ENCODE assay signal across 8 mouse cellular contexts in the genomic region with DNA sequence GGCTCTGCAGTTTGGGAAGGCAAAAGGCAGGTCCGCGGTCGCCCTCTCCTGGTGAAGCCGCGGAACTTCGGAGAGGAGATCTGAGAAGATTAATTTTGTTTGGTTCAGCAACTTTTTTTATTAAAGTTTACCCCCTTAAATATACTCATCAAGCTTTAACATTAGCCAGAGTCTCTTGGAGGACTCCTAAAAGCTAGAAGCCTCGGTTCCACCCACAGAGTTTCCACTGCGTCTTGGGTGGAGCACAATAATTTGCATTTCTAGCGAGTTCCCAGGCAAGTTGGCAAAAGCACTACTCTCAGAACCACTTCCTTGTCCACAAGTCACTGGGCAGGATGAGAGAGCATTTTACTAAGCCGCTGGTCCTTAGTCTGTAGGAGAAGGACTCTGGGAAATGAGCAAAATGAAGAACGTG.
DNase-seq lines count a peak whose midpoint lies in the region; ATAC-seq lines count a peak whose summit lies in the region.

No protein-coding gene starts in this region.

- peak overlapping the region; percentile 44 for H3K4me2 ChIP-seq in hindbrain, embryonic 11.5 days (replicated peaks; ENCODE audit: low read depth, low read length)

- H3K4me3 ChIP-seq in hindbrain, embryonic 11.5 days (ENCODE audit: low read depth, low read length), result peak overlapping the region; percentile 36

- H3K36me3 ChIP-seq in hindbrain, embryonic 11.5 days (ENCODE audit: control insufficient read depth, insufficient read depth, low read length), result no peaks in the 10 kb centered on the region

- H3K27me3 ChIP-seq in hindbrain, embryonic 11.5 days (ENCODE audit: control insufficient read depth, insufficient read depth, low read length), result no peaks in the 10 kb centered on the region

- DNase-seq in MN1 (ENCODE audit: low spot score), result peak; percentile 6
- peak; percentile 67 for DNase-seq in cerebellum, adult 9-11 months
- DNase-seq in frontal cortex, adult 2 months (ENCODE audit: extremely low spot score in 1 of 2, low spot score in 1 of 2), result peak; percentile 72 to 91
- peak; percentile 86 for DNase-seq in hindbrain, embryonic 11.5 days (ENCODE audit: low spot score)
- DNase-seq in layer of hippocampus, postnatal 10 days (ENCODE audit: low spot score in 2 of 2), result peak; percentile 86 to 91
- peak; percentile 89 for DNase-seq in lung, postnatal 10 days
- DNase-seq in ovary, postnatal 14 days (ENCODE audit: low spot score), result peak; percentile 70
- DNase-seq in thymus, postnatal 14 days, result peak; percentile 87

- WGBS in hindbrain, embryonic 11.5 days, result 6% methylated on average over 11 of the region's 11 CpGs

- H3K9ac ChIP-seq in hindbrain, embryonic 11.5 days (ENCODE audit: low read depth, low read length), result peak overlapping the region; percentile 52; the same call in 1 of the 2 replicates

- no peak overlapping the region for H3K27ac ChIP-seq in hindbrain, embryonic 11.5 days (ENCODE audit: low read depth, low read length)

- H3K9me3 ChIP-seq in hindbrain, embryonic 11.5 days (ENCODE audit: control insufficient read depth, low read length), result no peaks in the 10 kb centered on the region

- H3K4me1 ChIP-seq in hindbrain, embryonic 11.5 days (replicated peaks; ENCODE audit: control insufficient read depth, insufficient read depth, low read length), result no peaks in the 10 kb centered on the region

- peak; percentile 13 for ATAC-seq in hindbrain, embryonic 11.5 days (ENCODE audit: low FRiP score)

Comparison
In these comparisons a context has a peak if more than half of its experiments do, and no peak if none do; other contexts are left out.
1. DNase-seq: peak in every context shown above with its lines; median percentile 89 in lung, postnatal 10 days; 88 in layer of hippocampus, postnatal 10 days; 87 in thymus, postnatal 14 days; 86 in hindbrain, embryonic 11.5 days; 82 in frontal cortex, adult 2 months; 70 in ovary, postnatal 14 days; 67 in cerebellum, adult 9-11 months; 6 in MN1.